15 mouse cellular contexts compared by ENCODE assay signal in the genomic region with DNA sequence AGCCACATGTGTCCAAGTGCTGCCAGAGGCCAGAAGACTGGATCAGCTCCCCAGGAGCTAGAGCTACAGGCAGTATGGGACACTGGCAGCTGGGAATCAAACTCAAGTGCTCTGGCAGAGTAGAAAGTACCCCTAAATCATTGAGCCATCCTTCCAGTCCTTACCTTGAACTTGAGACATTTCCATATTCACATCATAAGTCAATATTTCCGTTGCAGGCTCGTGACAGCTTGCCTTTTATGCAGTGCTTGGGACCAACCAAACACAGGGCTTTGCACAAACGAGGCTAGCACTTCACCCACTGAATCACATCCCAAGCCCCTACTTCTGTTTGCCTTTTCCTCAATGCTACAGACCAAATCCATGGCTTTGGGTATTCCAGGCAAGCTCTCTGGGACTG. TPM values are rescaled to one million over a fixed set of nuclear protein-coding genes. Genes with fewer than 3 reads are reported as not detected.
A peak's percentile ranks its signal among the peaks of the same experiment; 100 is the strongest.
DNase-seq lines count a peak whose midpoint lies in the region; ATAC-seq and TF ChIP-seq lines count a peak whose summit lies in the region.
"Had no signal": no experiment of that assay in that cellular context is flagged by ENCODE, and none has a peak within 500 bp of the region (broad histone marks: within the 10 kb centered on the region; RNA-seq: fewer than 3 reads in every experiment).

No protein-coding gene starts in this region.

- 64% methylated on average over 3 of the region's 3 CpGs for WGBS in heart, embryonic 10.5 days
- 71% methylated on average over 3 of the region's 3 CpGs for WGBS in intestine, embryonic 15.5 days
- 62% methylated on average over 3 of the region's 3 CpGs for whole genome bisulfite sequencing in intestine, postnatal 0 days
- WGBS in lung, embryonic 16.5 days, result 28% methylated on average over 3 of the region's 3 CpGs
- WGBS in stomach, postnatal 0 days, result 42% methylated on average over 3 of the region's 3 CpGs
- 66% methylated on average over 3 of the region's 3 CpGs for WGBS in liver, embryonic 12.5 days (ENCODE audit: insufficient replicate concordance)

- H3K4me3 ChIP-seq in heart, embryonic 10.5 days, result no peak overlapping the region
- no peak overlapping the region for H3K4me3 ChIP-seq in intestine, embryonic 15.5 days (replicated peaks)
- H3K4me3 ChIP-seq in intestine, postnatal 0 days (ENCODE audit: low read depth, low read length), result no peak overlapping the region
- H3K4me3 ChIP-seq in lung, embryonic 16.5 days (ENCODE audit: low read length), result no peak overlapping the region
- H3K4me3 ChIP-seq in stomach, postnatal 0 days (ENCODE audit: low read depth, low read length), result no peak overlapping the region
- H3K4me3 ChIP-seq in liver, embryonic 12.5 days, result no peak overlapping the region
- H3K4me3 ChIP-seq: embryonic facial prominence, embryonic 10.5 days; erythroblast, embryonic 14.5 days had no signal

- peaks cover 41% of the 10 kb centered on the region for H3K4me1 ChIP-seq in heart, embryonic 10.5 days
- peaks cover 16% of the 10 kb centered on the region for H3K4me1 ChIP-seq in intestine, embryonic 15.5 days (replicated peaks)
- H3K4me1 ChIP-seq in intestine, postnatal 0 days (replicated peaks; ENCODE audit: control insufficient read depth, insufficient read depth, low read length), result no peaks in the 10 kb centered on the region
- H3K4me1 ChIP-seq in lung, embryonic 16.5 days (replicated peaks; ENCODE audit: control insufficient read depth, insufficient read depth, low read length), result peaks cover 19% of the 10 kb centered on the region
- no peaks in the 10 kb centered on the region; the same call in 1 of the 2 replicates for H3K4me1 ChIP-seq in stomach, postnatal 0 days (replicated peaks; ENCODE audit: control insufficient read depth, insufficient read depth)
- H3K4me1 ChIP-seq in liver, embryonic 12.5 days, result peaks cover 25% of the 10 kb centered on the region

- TF ChIP-seq CTCF in intestine, postnatal 0 days (IDR thresholded peaks at IDR 0.05; ENCODE audit: low read depth), result no peak
- TF ChIP-seq CTCF in stomach, postnatal 0 days (IDR thresholded peaks at IDR 0.05; ENCODE audit: low read depth), result no peak

- H3K27me3 ChIP-seq in heart, embryonic 10.5 days (ENCODE audit: insufficient read depth, poor library complexity, severe bottlenecking), result no peaks in the 10 kb centered on the region
- no peaks in the 10 kb centered on the region for H3K27me3 ChIP-seq in intestine, embryonic 15.5 days (replicated peaks)
- H3K27me3 ChIP-seq in intestine, postnatal 0 days (replicated peaks; ENCODE audit: control insufficient read depth, insufficient read depth, low read length), result no peaks in the 10 kb centered on the region
- no peaks in the 10 kb centered on the region for H3K27me3 ChIP-seq in lung, embryonic 16.5 days (ENCODE audit: control insufficient read depth, insufficient read depth, low read depth, low read length)
- no peaks in the 10 kb centered on the region for H3K27me3 ChIP-seq in stomach, postnatal 0 days (ENCODE audit: control insufficient read depth, insufficient read depth, low read length)
- H3K27me3 ChIP-seq in liver, embryonic 12.5 days (replicated peaks), result no peaks in the 10 kb centered on the region

- ATAC-seq in intestine, embryonic 15.5 days, result no peak
- ATAC-seq in intestine, postnatal 0 days, result no peak
- ATAC-seq in lung, embryonic 16.5 days (ENCODE audit: low read depth), result no peak
- no peak for ATAC-seq in stomach, postnatal 0 days (ENCODE audit: low FRiP score, low TSS enrichment)
- no peak for ATAC-seq in liver, embryonic 12.5 days
- ATAC-seq: forebrain, embryonic 16.5 days; hindbrain, postnatal 0 days had no signal

- TF ChIP-seq EP300 in stomach, postnatal 0 days (optimal IDR thresholded peaks at IDR 0.05), result no peak

- H3K36me3 ChIP-seq in heart, embryonic 10.5 days, result no peaks in the 10 kb centered on the region
- H3K36me3 ChIP-seq in intestine, embryonic 15.5 days, result no peaks in the 10 kb centered on the region
- H3K36me3 ChIP-seq in intestine, postnatal 0 days (ENCODE audit: control insufficient read depth, insufficient read depth), result no peaks in the 10 kb centered on the region
- no peaks in the 10 kb centered on the region for H3K36me3 ChIP-seq in lung, embryonic 16.5 days (ENCODE audit: control insufficient read depth, insufficient read depth, low read length)
- no peaks in the 10 kb centered on the region for H3K36me3 ChIP-seq in stomach, postnatal 0 days (ENCODE audit: control insufficient read depth, insufficient read depth, low read length)
- no peaks in the 10 kb centered on the region for H3K36me3 ChIP-seq in liver, embryonic 12.5 days
- H3K36me3 ChIP-seq: embryonic facial prominence, embryonic 10.5 days had no signal

- peak overlapping the region; percentile 89 for H3K27ac ChIP-seq in heart, embryonic 10.5 days
- peak overlapping the region; percentile 5; the same call in 1 of the 2 replicates for H3K27ac ChIP-seq in intestine, embryonic 15.5 days
- H3K27ac ChIP-seq in intestine, postnatal 0 days (ENCODE audit: low read depth, low read length), result no peak overlapping the region
- H3K27ac ChIP-seq in lung, embryonic 16.5 days (ENCODE audit: low read length), result peak overlapping the region; percentile 44
- peak overlapping the region; percentile 13; the same call in 1 of the 2 replicates for H3K27ac ChIP-seq in stomach, postnatal 0 days (replicated peaks)
- no peak overlapping the region for H3K27ac ChIP-seq in liver, embryonic 12.5 days
- H3K27ac ChIP-seq: embryonic facial prominence, embryonic 10.5 days; hindbrain, postnatal 0 days had no signal

- no peak for DNase-seq in heart, embryonic 10.5 days (ENCODE audit: low spot score)
- no peak for DNase-seq in heart, postnatal 4 days
- no peak for DNase-seq in lung, postnatal 4 days
- no peak for DNase-seq in stomach, postnatal 0 days (ENCODE audit: low spot score)
- DNase-seq: cerebellum, adult 11-12 months; cerebellum, postnatal 36 days had no signal

- no peak overlapping the region for H3K4me2 ChIP-seq in intestine, embryonic 15.5 days (replicated peaks)
- H3K4me2 ChIP-seq in intestine, postnatal 0 days (replicated peaks; ENCODE audit: low read depth), result no peak overlapping the region
- no peak overlapping the region for H3K4me2 ChIP-seq in lung, embryonic 16.5 days (ENCODE audit: low read depth, low read length)
- no peak overlapping the region for H3K4me2 ChIP-seq in stomach, postnatal 0 days (replicated peaks; ENCODE audit: low read depth)
- no peak overlapping the region for H3K4me2 ChIP-seq in liver, embryonic 12.5 days

- no peaks in the 10 kb centered on the region for H3K9me3 ChIP-seq in heart, embryonic 10.5 days
- no peaks in the 10 kb centered on the region for H3K9me3 ChIP-seq in intestine, embryonic 15.5 days
- H3K9me3 ChIP-seq in intestine, postnatal 0 days (ENCODE audit: control insufficient read depth), result no peaks in the 10 kb centered on the region
- no peaks in the 10 kb centered on the region for H3K9me3 ChIP-seq in lung, embryonic 16.5 days (ENCODE audit: control insufficient read depth, low read length)
- H3K9me3 ChIP-seq in stomach, postnatal 0 days (ENCODE audit: control insufficient read depth, low read length), result no peaks in the 10 kb centered on the region
- H3K9me3 ChIP-seq in liver, embryonic 12.5 days (replicated peaks), result no peaks in the 10 kb centered on the region
- H3K9me3 ChIP-seq: embryonic facial prominence, embryonic 10.5 days; megakaryocyte, embryonic 14.5 days had no signal

- H3K9ac ChIP-seq in intestine, embryonic 15.5 days, result no peak overlapping the region
- no peak overlapping the region for H3K9ac ChIP-seq in intestine, postnatal 0 days (ENCODE audit: low read depth, low read length)
- H3K9ac ChIP-seq in lung, embryonic 16.5 days (ENCODE audit: low read length), result no peak overlapping the region
- H3K9ac ChIP-seq in stomach, postnatal 0 days (ENCODE audit: low read length), result no peak overlapping the region
- H3K9ac ChIP-seq in liver, embryonic 12.5 days, result no peak overlapping the region

RNA-seq across cellular contexts. Expression of a gene that starts 36.2 kb away (rescaled TPM):
- 25.1 and 29.0 TPM in 2 replicates for polyA plus RNA-seq in heart, embryonic 10.5 days (2016; fragmentation: Nextera tagmentation; extraction: Ambion mirVana)
- 10 to 100 TPM; 42.5 to 45.8 TPM for total RNA-seq in heart, postnatal 4 days (2021)
- polyA plus RNA-seq in intestine, embryonic 15.5 days (2015; fragmentation: Nextera tagmentation; extraction: Ambion mirVana), result 26.3 and 31.1 TPM in 2 replicates
- 9.9 TPM in 2 replicates for polyA plus RNA-seq in intestine, postnatal 0 days (2015; fragmentation: Nextera tagmentation; extraction: Ambion mirVana)
- polyA plus RNA-seq in lung, embryonic 16.5 days (2015; fragmentation: Nextera tagmentation; extraction: Ambion mirVana), result 23.4 and 24.3 TPM in 2 replicates
- polyA plus RNA-seq in stomach, postnatal 0 days (2015; fragmentation: Nextera tagmentation; extraction: Ambion mirVana), result 14.5 and 16.6 TPM in 2 replicates
- 23.6 and 24.9 TPM in 2 replicates for polyA plus RNA-seq in liver, embryonic 12.5 days (2016; fragmentation: Nextera tagmentation; extraction: Ambion mirVana)

Comparison
In these comparisons a context has a peak if more than half of its experiments do, and no peak if none do; other contexts are left out.
1. H3K27ac ChIP-seq: peak in heart, embryonic 10.5 days (single experiment), intestine, embryonic 15.5 days (single experiment), lung, embryonic 16.5 days (single experiment) and stomach, postnatal 0 days (single experiment); none in intestine, postnatal 0 days (single experiment) and liver, embryonic 12.5 days (single experiment).